Mouse (Mus musculus): ENCODE measurements around the gene Aph1b. TPM values are rescaled to one million over a fixed set of nuclear protein-coding genes. Genes with fewer than 3 reads are reported as not detected.

The Aph1b gene
- total and polyA plus RNA-seq, 3 experiments, result 3.4 to 7.3 (median 3.9) TPM

GRCm38 (mm10) chr9:66744531-66744930 is 50.8 kb downstream of the Aph1b start:
- no peak for DNase-seq

GRCm38 (mm10) chr9:66739516-66739915 is 55.8 kb downstream of the Aph1b start:
- DNase-seq, result no peak

- DNase-seq, result peak; percentile 53
Observed at GRCm38 (mm10) chr9:66736551-66736950, 58.7 kb downstream of the Aph1b start.

GRCm38 (mm10) chr9:66736016-66736415 is 59.3 kb downstream of the Aph1b start:
- no peak for DNase-seq

- DNase-seq, result no peak
Observed at GRCm38 (mm10) chr9:66735122-66735521, 60.2 kb downstream of the Aph1b start.

GRCm38 (mm10) chr9:66734568-66734967 is 60.7 kb downstream of the Aph1b start:
- no peak for DNase-seq

GRCm38 (mm10) chr9:66732791-66733691 is 62.2 kb downstream of the Aph1b start:
- DNase-seq, result no peak

GRCm38 (mm10) chr9:66731284-66731683 is 64.0 kb downstream of the Aph1b start:
- DNase-seq, result no peak

- DNase-seq, result no peak
Observed at GRCm38 (mm10) chr9:66730556-66730955, 64.7 kb downstream of the Aph1b start.

GRCm38 (mm10) chr9:66727333-66727732 is 68.0 kb downstream of the Aph1b start:
- DNase-seq, result no peak

- no peak for DNase-seq
Observed at GRCm38 (mm10) chr9:66725591-66725990, 69.7 kb downstream of the Aph1b start.

Other genes with a start within 250 kb of the Aph1b start
- gene Usp3, start 202.3 kb downstream of the Aph1b start, total RNA-seq (2021), result 10 to 100 TPM; 38.8 to 39.1 TPM
- 13.7 and 15.4 TPM in 2 replicates for gene Usp3, start 202.3 kb downstream of the Aph1b start, polyA plus RNA-seq (2012; rRNA removed)
- gene Car12, start 81.8 kb downstream of the Aph1b start, total RNA-seq (2021), result under 1 TPM; 0.23 to 0.45 TPM
- gene Car12, start 81.8 kb downstream of the Aph1b start, polyA plus RNA-seq (2012; rRNA removed), result 0.42 and 0.49 TPM in 2 replicates
- under 1 TPM; 0.14 TPM for gene Gm10647, start 1.5 kb upstream of the Aph1b start, total RNA-seq (2021)
- not detected in 2 replicates for gene Gm10647, start 1.5 kb upstream of the Aph1b start, polyA plus RNA-seq (2012; rRNA removed)
- gene Aph1c, start 39.2 kb upstream of the Aph1b start, total RNA-seq (2021), result 1 to 10 TPM; 4.2 to 4.3 TPM
- 1.4 and 1.6 TPM in 2 replicates for gene Aph1c, start 39.2 kb upstream of the Aph1b start, polyA plus RNA-seq (2012; rRNA removed)
- gene Rab8b, start 124.2 kb upstream of the Aph1b start, total RNA-seq (2021), result 10 to 100 TPM; 14.6 to 19.4 TPM
- 3.2 and 3.9 TPM in 2 replicates for gene Rab8b, start 124.2 kb upstream of the Aph1b start, polyA plus RNA-seq (2012; rRNA removed)
- 100 to 1,000 TPM; 252 to 306 TPM for gene Rps27l, start 150.6 kb upstream of the Aph1b start, total RNA-seq (2021)
- 3.9 and 6.2 TPM in 2 replicates for gene Rps27l, start 150.6 kb upstream of the Aph1b start, polyA plus RNA-seq (2012; rRNA removed)
- 10 to 100 TPM; 15.7 to 19.1 TPM for gene Lactb, start 180.0 kb upstream of the Aph1b start, total RNA-seq (2021)
- 23.6 and 32.2 TPM in 2 replicates for gene Lactb, start 180.0 kb upstream of the Aph1b start, polyA plus RNA-seq (2012; rRNA removed)